Mouse (Mus musculus): Measurements from ENCODE around the gene Col15a1.
A peak's percentile ranks its signal among the peaks of the same experiment; 100 is the strongest.

Gene Col15a1

GRCm38 (mm10) chr4:47349759-47350158, 141.8 kb downstream of the Col15a1 start:
- no peak for DNase-seq (ENCODE audit: low read depth, low spot score)

GRCm38 (mm10) chr4:47351386-47352049, 143.6 kb downstream of the Col15a1 start:
- no peak for DNase-seq (ENCODE audit: low read depth, low spot score)

- peak; percentile 90 for DNase-seq (ENCODE audit: low read depth, low spot score)
These were observed 144.2 kb downstream of the Col15a1 start for GRCm38 (mm10) chr4:47352061-47352661.

GRCm38 (mm10) chr4:47352803-47353388, 144.9 kb downstream of the Col15a1 start, which contains the start of gene Tgfbr1:
TSS of gene Tgfbr1 (plus strand) at chr4:47353222.
- peak; percentile 83 for DNase-seq (ENCODE audit: low read depth, low spot score)

GRCm38 (mm10) chr4:47353416-47354111, 145.6 kb downstream of the Col15a1 start:
- DNase-seq (ENCODE audit: low read depth, low spot score) = no peak

GRCm38 (mm10) chr4:47354304-47354703, 146.3 kb downstream of the Col15a1 start:
- no peak for DNase-seq (ENCODE audit: low read depth, low spot score)

GRCm38 (mm10) chr4:47362662-47363061, 154.7 kb downstream of the Col15a1 start:
- no peak for DNase-seq (ENCODE audit: low read depth, low spot score)
